Mouse (Mus musculus) adrenal gland, adult 8-10 months (tissue): Measurements from ENCODE around the gene Hist1h2bh. TPM values are rescaled to one million over a fixed set of nuclear protein-coding genes. Genes with fewer than 3 reads are reported as not detected.
"Not testable (repeated sequence)": the region's sequence is repeated elsewhere in the genome, so short reads cannot be mapped to it uniquely, and the experiment has no call there.

ENCODE experiments used
- DNase-seq: peaks from one replicate; pipeline ENCODE4 v3.0.0; 2022
- total RNA-seq, 4 experiments: library from RNA; stranded (reverse); gene quantifications; 2 replicates each; pipeline ENCODE4 v1.2.4; 2022

Hist1h2bh gene
- total RNA-seq, 4 experiments from 2014 or later: 2.2 to 3.4 (median 2.9) TPM

GRCm38 (mm10) chr13:23573898-23574524, 30.8 kb upstream of the Hist1h2bh start, which contains the start of the genes Hist1h2bf and Hist1h2ad:
Gene Hist1h2bf (minus strand): TSS chr13:23574196.
Gene Hist1h2ad (plus strand): TSS chr13:23574381.
- peak; percentile 89 for DNase-seq

DNA sequence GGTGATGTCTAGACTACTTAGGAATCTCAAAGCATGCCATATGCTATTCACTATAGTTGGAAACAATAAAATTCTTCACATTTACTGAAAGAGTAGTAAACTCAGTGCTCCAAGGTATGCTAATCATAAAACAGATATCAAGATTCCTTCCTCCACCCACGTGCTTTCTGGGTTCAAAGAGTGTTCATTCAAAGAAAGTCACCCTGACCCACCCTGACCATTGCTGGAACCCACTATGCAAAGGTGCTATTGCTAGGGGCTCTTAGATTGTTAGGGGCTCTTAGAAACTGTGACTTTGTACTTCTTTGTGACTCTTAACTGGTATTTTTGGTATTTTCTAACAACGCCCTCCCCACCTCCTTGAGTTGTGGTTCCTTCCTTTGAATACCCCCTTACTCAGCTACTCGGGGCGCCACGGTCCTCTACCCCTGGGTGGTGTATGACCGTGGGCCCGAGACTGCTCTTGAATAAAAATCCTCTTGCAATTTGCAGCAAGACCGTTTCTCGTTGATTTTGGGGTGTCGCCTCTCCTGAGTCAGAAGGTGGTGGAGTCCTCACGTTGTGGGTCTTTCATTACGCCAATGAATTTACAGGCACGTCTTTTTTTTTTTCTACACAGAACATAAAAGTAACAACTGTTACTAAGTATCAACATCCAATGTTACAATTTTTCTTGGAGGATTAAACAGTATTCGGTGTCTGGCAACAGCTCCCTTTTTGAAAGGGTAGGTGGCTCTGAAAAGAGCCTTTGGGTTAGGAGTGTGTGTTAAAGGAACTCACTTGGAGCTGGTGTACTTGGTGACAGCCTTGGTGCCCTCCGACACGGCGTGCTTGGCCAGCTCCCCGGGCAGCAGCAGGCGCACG, 30.1 kb upstream of the Hist1h2bh start:
- not testable (repeated sequence) for DNase-seq

DNA sequence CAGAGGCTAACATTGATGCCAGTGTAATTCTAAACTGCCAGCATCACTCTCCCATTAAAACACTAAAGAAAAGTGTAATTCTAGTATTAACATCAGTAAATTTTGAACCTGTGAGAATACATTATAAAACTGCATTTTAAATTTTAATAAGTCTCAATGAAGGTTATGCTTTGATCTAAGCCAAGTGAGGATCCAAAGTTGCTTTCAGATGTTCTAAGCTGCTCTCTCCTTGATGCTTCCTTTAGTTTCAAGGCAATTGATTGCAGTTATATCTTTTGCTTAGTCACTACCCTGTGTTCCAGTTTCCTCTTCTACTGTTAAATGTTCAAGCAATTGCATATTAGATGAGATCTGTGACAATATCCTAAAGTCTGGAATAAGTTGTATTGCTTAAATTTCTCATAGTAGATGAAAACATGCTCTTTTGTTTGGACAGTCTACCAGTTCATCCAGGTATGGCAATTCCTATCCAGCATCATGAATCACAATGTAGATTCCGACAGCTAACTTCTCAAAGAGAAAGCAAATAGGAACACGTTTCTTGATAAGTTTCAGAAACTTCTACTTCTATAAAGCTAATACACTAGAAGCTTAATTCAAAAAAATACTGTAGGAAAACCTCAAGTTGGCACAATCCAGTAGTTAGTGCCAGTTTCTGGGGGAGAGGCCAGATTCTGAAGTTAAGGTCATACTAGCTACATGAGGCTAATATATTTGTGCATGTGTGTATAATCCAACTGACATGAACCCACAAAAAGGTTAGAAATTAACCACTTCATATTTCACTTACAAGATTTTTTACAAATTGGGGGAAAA, 29.2 kb upstream of the Hist1h2bh start:
- DNase-seq: no peak

DNA sequence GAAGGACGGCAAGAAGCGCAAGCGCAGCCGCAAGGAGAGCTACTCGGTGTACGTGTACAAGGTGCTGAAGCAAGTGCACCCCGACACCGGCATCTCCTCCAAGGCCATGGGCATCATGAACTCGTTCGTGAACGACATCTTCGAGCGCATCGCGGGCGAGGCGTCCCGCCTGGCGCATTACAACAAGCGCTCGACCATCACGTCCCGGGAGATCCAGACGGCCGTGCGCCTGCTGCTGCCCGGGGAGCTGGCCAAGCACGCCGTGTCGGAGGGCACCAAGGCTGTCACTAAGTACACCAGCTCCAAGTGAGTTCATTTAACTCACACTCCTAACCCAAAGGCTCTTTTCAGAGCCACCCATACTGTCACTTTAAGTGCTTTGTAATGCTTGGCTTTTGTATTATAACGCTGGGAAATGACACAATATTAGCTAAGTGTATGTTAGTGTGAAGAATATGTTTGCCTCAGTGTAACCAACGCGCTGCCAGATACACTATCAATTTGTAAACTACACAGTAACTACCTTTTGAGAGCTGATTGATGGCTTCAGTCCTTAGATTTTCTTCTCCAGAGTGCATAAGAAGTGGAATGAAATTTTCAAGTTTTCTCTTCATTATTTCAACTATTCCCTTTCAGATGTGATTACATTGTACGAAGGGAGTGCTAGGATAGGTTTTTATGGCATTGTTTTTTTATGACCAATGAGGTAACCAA, 28.5 kb upstream of the Hist1h2bh start:
- not testable (repeated sequence) for DNase-seq

- peak; percentile 69 for DNase-seq
Observed at GRCm38 (mm10) chr13:23571022-23571503, 27.9 kb upstream of the Hist1h2bh start, which contains the start of the genes Hist1h2ae and Hist1h2bg. Gene Hist1h2ae (minus strand): TSS chr13:23571220. Gene Hist1h2bg (plus strand): TSS chr13:23571396.

DNA sequence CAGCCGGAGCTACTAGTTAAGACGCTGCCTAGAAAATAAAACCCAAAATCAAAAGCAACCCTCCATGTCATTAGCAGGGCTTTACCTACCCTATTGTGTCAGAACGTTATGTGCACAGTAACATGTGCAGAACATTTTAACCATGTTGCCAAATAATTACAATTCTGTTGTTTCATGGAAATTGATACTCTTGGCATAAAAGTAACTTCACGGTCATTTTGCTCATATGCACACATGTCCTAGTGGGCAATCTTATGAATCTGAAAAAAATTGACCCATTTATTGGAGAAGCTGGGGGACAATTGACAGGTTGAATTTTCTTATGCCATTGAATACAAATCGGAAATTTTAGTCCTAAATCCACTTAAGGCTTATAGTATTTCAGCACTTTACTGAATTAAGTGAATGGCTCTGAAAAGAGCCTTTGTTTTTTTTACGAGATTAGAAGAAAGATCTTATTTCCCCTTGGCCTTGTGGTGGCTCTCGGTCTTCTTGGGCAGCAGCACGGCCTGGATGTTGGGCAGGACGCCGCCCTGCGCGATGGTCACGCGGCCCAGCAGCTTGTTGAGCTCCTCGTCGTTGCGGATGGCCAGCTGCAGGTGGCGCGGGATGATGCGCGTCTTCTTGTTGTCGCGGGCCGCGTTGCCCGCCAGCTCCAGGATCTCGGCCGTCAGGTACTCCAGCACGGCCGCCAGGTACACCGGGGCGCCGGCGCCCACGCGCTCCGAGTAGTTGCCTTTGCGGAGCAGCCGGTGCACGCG, 27.2 kb upstream of the Hist1h2bh start:
- DNase-seq: not testable (repeated sequence)

DNA sequence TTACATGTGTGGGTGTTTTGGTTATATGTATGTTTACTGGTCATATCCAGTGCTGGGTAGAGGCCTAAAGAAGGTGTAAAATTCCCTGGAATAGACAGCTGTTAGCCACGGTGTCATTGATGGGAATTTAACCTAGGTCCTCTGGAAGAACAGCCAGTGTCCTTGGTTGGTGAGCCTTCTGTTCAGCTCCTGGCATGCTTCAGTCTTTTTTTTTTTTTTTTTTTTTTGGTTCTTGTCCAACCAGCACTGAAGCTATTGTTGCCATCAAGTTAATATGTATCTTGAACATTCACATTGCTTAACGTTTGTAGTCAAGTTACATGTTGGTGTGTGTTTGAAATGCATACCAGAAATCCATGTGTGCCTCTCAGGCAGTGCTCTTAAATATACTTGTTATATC, 21.3 kb upstream of the Hist1h2bh start:
- no peak for DNase-seq

DNA sequence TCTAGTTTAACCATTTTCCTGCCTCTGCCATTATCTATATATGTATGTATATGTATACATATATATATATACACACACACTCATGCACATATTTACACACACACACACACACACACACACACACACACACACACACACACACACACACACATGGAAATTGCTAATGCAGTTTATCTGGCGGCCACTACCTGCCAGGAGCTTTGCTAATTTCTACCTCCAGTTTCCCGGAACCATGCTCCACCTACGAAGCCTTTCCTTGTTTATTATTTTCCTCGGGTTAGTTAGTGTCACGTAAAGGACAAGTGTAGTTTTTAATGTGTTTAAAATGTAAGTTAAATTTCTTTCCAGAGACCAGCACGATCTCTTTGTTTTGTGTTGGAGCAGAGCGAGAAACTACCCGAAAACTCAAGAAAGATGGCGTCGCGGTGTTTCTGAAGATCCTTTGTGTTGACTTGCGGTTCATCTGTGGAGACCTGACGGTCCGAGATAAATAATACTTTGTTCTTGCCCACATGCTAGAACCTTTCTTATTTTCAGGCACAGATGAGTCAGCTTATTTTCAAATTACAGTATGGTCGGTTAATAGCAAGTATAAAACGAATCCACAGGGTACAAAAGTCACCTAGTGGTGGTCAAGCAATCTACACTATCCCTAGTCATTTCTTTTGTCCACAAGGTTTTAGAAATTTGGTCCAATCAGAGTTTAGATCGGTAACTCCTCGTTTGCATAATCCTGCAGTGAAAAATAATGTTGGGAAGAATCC, 19.7 kb upstream of the Hist1h2bh start:
- no peak for DNase-seq

DNA sequence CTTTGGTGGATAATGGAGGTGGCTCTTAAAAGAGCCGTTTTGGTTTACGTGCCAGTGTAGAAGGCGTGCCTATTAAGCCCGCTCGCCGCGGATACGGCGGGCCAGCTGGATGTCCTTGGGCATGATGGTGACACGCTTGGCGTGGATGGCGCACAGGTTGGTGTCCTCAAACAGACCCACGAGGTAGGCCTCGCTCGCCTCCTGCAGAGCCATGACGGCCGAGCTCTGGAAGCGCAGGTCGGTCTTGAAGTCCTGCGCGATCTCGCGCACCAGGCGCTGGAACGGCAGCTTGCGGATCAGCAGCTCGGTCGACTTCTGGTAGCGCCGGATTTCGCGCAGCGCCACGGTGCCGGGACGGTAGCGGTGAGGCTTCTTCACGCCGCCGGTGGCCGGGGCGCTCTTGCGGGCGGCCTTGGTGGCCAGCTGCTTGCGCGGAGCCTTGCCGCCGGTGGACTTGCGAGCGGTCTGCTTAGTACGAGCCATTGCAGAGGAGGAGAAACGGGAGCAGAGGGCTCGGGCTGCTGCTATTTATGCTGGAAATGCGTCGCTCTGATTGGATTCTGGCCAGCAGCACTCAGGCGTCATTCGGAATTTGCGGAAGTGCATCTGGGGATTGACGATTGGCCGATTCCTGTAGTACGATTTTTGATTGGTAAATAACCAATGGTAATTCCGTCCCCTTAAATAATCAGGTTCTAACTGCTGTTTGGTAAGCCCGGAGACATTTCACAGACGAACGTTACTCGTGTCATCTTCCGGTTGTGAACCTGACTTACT, 18.9 kb upstream of the Hist1h2bh start, which contains the start of gene Hist1h3e:
TSS of gene Hist1h3e (minus strand) at position 487 of the 777 bp plus-strand sequence.
- peak; percentile 94 for DNase-seq

DNA sequence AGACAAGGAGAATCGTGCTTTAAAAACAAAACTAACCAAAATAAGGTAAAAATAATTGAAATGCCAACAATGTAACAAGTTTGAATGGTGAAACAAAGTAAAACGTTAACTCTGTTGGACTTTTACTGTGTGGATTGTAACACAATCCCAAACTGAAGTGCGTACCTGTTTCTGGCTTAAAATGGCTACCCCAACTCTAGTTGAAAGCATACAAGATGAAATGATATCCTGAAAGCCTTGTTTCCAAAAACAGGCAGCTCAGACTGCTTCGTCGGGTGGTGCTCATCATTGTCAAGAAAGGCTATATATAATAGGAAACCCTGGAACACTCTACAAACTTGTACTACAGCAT, 18.3 kb upstream of the Hist1h2bh start:
- DNase-seq: not testable (repeated sequence)

DNA sequence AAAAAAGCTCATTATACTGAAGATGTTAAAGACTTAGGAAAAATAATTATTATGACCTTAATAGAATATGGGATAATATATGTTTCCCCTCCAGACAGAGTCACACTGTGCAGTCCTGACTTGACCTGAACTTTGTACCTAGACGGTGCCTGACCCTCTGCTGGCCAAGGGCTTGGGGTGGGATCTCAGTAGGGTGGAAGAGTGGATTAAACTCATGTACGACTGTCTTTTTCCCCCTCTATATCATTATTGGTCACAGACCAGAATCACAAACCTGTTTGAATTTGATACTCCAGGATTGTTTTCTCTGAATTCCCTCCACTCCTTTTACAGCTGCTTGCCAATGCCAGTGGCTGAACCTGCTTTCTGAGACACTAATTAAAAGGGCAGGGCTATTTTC, 17.5 kb upstream of the Hist1h2bh start:
- DNase-seq: not testable (repeated sequence)

GRCm38 (mm10) chr13:23556906-23557305, 13.7 kb upstream of the Hist1h2bh start:
- no peak for DNase-seq

DNA sequence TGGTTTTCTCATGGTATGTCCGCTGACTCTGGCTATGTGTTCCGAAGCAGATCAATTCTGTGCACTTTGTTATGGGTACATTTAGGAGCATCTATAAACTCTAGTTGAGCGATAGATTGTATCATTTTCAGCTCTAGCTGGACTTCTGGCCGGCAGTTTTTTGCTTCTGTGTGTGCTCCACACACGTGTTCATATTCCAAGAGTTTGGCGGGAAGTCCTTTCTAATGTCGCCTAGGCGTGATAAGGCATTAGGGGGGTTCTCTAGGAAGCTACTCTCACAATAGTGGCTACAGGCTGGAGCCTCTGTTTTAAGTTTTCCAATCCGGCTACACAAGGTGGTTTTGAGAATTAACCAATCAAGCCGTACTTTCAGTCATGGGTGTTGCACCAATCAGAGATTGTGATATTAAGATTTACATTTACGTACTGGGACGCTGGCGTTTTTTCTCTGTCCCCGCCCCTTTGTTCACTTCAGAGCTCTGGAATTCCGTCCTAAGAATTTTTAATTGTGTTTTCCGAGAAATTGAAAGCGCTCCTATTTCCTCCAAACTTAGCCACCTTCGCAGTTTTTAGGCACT, 12.7 kb upstream of the Hist1h2bh start:
- peak; percentile 61 for DNase-seq

- DNase-seq: peak; percentile 67
Observed at GRCm38 (mm10) chr13:23554925-23555838, 12.0 kb upstream of the Hist1h2bh start.

DNA sequence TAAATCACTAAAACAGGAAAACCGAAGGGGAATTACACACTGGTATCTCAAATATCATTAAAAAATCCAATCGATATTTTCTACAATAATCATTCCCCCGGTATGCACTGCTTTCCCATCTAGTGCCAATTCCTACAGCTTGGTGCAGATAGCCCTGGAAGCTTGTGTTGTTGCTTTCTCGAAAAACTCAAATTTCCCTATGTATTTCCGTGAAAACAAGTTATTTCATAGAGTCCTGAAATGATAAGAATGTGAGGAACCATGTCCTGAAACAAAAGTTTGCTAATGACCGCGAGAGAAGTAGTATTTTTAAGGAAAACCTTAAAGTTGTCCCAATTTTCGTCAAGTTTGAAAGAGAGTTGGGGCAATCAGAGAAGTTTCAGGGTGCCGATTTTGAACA, 11.2 kb upstream of the Hist1h2bh start:
- DNase-seq: no peak

DNA sequence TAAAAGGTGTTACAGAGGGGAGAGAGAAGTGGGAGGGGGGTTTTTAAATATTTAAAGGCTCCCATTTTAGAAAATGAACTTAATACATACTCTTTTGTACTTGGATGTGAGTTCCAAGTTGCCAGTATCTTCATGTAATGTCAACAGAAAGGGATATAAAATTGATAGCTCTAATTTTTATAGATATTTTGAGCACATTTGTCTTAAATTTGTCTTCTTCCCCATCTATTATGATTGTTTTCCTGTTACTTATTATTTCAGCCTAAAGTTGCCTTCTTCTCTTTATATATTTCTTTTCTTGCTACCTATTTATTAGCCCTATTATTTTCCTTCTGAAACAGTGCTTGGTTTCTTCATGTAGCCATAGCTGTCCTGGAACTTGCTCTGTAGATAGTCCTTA, 9.8 kb upstream of the Hist1h2bh start, which contains the start of gene Hist1h1d:
TSS of gene Hist1h1d (plus strand) at position 301 of the 400 bp plus-strand sequence.
- DNase-seq: no peak
